Mouse (Mus musculus) embryonic facial prominence, embryonic 14.5 days (tissue): ENCODE measurements at regions not wholly inside any gene's neighbourhood (a gene's known extent, or its start where the extent isn't known, plus 50 kb on each side); places are given as distances from the start of the nearest gene placed in this dataset.

Experiments used
- ATAC-seq: fragments of 200-750 bp; cut with Nextera tagmentation; 2 replicates; pipeline ENCODE4 v1.8.0; 2017; ENCODE audit warnings: low read depth, moderate number of reproducible peaks, moderate TSS enrichment
- DNase-seq: peaks from one replicate; pipeline ENCODE4 v3.0.0-alpha.2; 2015; ENCODE audit warnings: low spot score
- H3K27ac ChIP-seq: fragments of 300-500 bp; sonication (generic); replicated peaks from 2 replicates; pipeline ENCODE4 v1.5.1; 2014; ENCODE audit warnings: low read depth, mild to moderate bottlenecking, low read length, moderate library complexity
- H3K27me3 ChIP-seq: fragments of 300-500 bp; sonication (generic); replicated peaks from 2 replicates; pipeline ENCODE4 v1.6.1; 2014; ENCODE audit warnings: low read length; ENCODE audit not compliant: control insufficient read depth, insufficient read depth
- H3K36me3 ChIP-seq: fragments of 300-500 bp; sonication (generic); 2 replicates; pipeline ENCODE4 v1.6.1; 2014; ENCODE audit warnings: low read length, mixed read lengths; ENCODE audit not compliant: control insufficient read depth, insufficient read depth
- H3K4me1 ChIP-seq: fragments of 300-500 bp; sonication (generic); 2 replicates; pipeline ENCODE4 v1.6.1; 2014; ENCODE audit warnings: antibody characterized with exemption, low read length; ENCODE audit not compliant: control insufficient read depth, insufficient read depth
- H3K4me2 ChIP-seq: fragments of 300-500 bp; sonication (generic); 2 replicates; pipeline ENCODE4 v1.6.1; 2014; ENCODE audit warnings: low read depth, mild to moderate bottlenecking, low read length, moderate library complexity, mixed read lengths
- H3K4me3 ChIP-seq: fragments of 300-500 bp; sonication (generic); 2 replicates; pipeline ENCODE4 v1.5.1; 2014; ENCODE audit warnings: low read depth, mild to moderate bottlenecking, low read length
- H3K9ac ChIP-seq: fragments of 300-500 bp; sonication (generic); 2 replicates; pipeline ENCODE4 v1.6.1; 2014; ENCODE audit warnings: low read depth, mild to moderate bottlenecking, low read length, moderate library complexity, mixed read lengths
- H3K9me3 ChIP-seq: fragments of 300-500 bp; sonication (generic); 2 replicates; pipeline ENCODE4 v1.6.1; 2016; ENCODE audit warnings: low read length; ENCODE audit not compliant: control insufficient read depth
- WGBS: fragments of 180-500 bp; shearing (Covaris S2); extraction: QIAGEN DNeasy Blood & Tissue Kit; methylation state at CpG from one replicate; pipeline ENCODE4 v1.1.7; 2014; 5-methylcytosine and 5-hydroxymethylcytosine counted together

- H3K9me3 ChIP-seq = no peaks in the 10 kb centered on the region
- H3K4me3 ChIP-seq = no peak overlapping the region
- no peak overlapping the region for H3K9ac ChIP-seq
- ATAC-seq (no peak), DNase-seq (no peak)
- H3K27me3 ChIP-seq = no peaks in the 10 kb centered on the region
- no peak overlapping the region for H3K27ac ChIP-seq
- no peaks in the 10 kb centered on the region for H3K36me3 ChIP-seq
- no peak overlapping the region for H3K4me2 ChIP-seq
- no peaks in the 10 kb centered on the region for H3K4me1 ChIP-seq
Measured at GRCm38 (mm10) chr12:49732351-49732750, 347.4 kb downstream of the Gm43517 start.

GRCm38 (mm10) chr12:49737100-49737499, 352.1 kb downstream of the Gm43517 start:
- H3K27ac ChIP-seq = no peak overlapping the region
- no peaks in the 10 kb centered on the region for H3K9me3 ChIP-seq
- H3K9ac ChIP-seq = no peak overlapping the region
- DNase-seq (peak; percentile 42), ATAC-seq (no peak)
- no peaks in the 10 kb centered on the region for H3K36me3 ChIP-seq
- no peaks in the 10 kb centered on the region for H3K27me3 ChIP-seq
- no peak overlapping the region for H3K4me3 ChIP-seq
- H3K4me1 ChIP-seq = no peaks in the 10 kb centered on the region
- no peak overlapping the region for H3K4me2 ChIP-seq
- WGBS = 67% methylated on average over 4 of the region's 4 CpGs

GRCm38 (mm10) chr12:49739960-49740740, 355.2 kb downstream of the Gm43517 start:
- Histone ChIP-seq H3K4me3 (no peak overlapping the region), H3K27ac (no peak overlapping the region), H3K4me1 (no peaks in the 10 kb centered on the region), H3K36me3 (no peaks in the 10 kb centered on the region), H3K9me3 (no peaks in the 10 kb centered on the region), H3K9ac (no peak overlapping the region), H3K4me2 (no peak overlapping the region), H3K27me3 (no peaks in the 10 kb centered on the region)
- ATAC-seq (no peak), DNase-seq (no peak)
- WGBS = 75% methylated on average over 12 of the region's 12 CpGs

- Histone ChIP-seq H3K9me3 (no peaks in the 10 kb centered on the region), H3K4me2 (no peak overlapping the region), H3K4me3 (no peak overlapping the region), H3K4me1 (no peaks in the 10 kb centered on the region), H3K36me3 (no peaks in the 10 kb centered on the region), H3K9ac (no peak overlapping the region), H3K27ac (no peak overlapping the region), H3K27me3 (no peaks in the 10 kb centered on the region)
- DNase-seq = no peak
- 87% methylated on average over 2 of the region's 2 CpGs for WGBS
- no peak for ATAC-seq
Measured at GRCm38 (mm10) chr12:49743402-49743801, 358.4 kb downstream of the Gm43517 start.

GRCm38 (mm10) chr12:49747081-49747480, 362.1 kb downstream of the Gm43517 start:
- ATAC-seq (no peak), DNase-seq (no peak)
- Histone ChIP-seq H3K36me3 (no peaks in the 10 kb centered on the region), H3K27ac (no peak overlapping the region), H3K4me1 (no peaks in the 10 kb centered on the region), H3K4me2 (no peak overlapping the region), H3K4me3 (no peak overlapping the region), H3K9me3 (no peaks in the 10 kb centered on the region), H3K9ac (no peak overlapping the region), H3K27me3 (no peaks in the 10 kb centered on the region)
- 62% methylated on average over 2 of the region's 2 CpGs for WGBS

GRCm38 (mm10) chr12:49758391-49758790, 373.4 kb downstream of the Gm43517 start:
- Histone ChIP-seq H3K4me2 (no peak overlapping the region), H3K27me3 (no peaks in the 10 kb centered on the region), H3K4me1 (no peaks in the 10 kb centered on the region), H3K9me3 (no peaks in the 10 kb centered on the region), H3K4me3 (no peak overlapping the region), H3K9ac (no peak overlapping the region), H3K36me3 (no peaks in the 10 kb centered on the region), H3K27ac (no peak overlapping the region)
- WGBS = 82% methylated on average over 4 of the region's 4 CpGs
- ATAC-seq = no peak
- DNase-seq = no peak

GRCm38 (mm10) chr12:49764541-49764940, 379.6 kb downstream of the Gm43517 start:
- DNase-seq (no peak), ATAC-seq (no peak)
- no peaks in the 10 kb centered on the region for H3K36me3 ChIP-seq
- WGBS = 68% methylated on average over 2 of the region's 2 CpGs
- no peaks in the 10 kb centered on the region for H3K9me3 ChIP-seq
- no peak overlapping the region for H3K4me3 ChIP-seq
- H3K4me1 ChIP-seq = no peaks in the 10 kb centered on the region
- H3K27me3 ChIP-seq = no peaks in the 10 kb centered on the region
- H3K27ac ChIP-seq = no peak overlapping the region
- H3K9ac ChIP-seq = no peak overlapping the region
- no peak overlapping the region for H3K4me2 ChIP-seq

- ATAC-seq (no peak), DNase-seq (no peak)
- Histone ChIP-seq H3K27me3 (no peaks in the 10 kb centered on the region), H3K4me3 (no peak overlapping the region), H3K36me3 (no peaks in the 10 kb centered on the region), H3K9me3 (no peaks in the 10 kb centered on the region), H3K4me1 (no peaks in the 10 kb centered on the region), H3K9ac (no peak overlapping the region), H3K4me2 (no peak overlapping the region), H3K27ac (no peak overlapping the region)
- 80% methylated on average over 1 of the region's 1 CpGs for WGBS
Measured at GRCm38 (mm10) chr12:49808341-49808740, 423.4 kb downstream of the Gm43517 start.

- no peak overlapping the region for H3K4me2 ChIP-seq
- no peak overlapping the region for H3K4me3 ChIP-seq
- 40% methylated on average over 3 of the region's 3 CpGs for WGBS
- H3K27ac ChIP-seq = no peak overlapping the region
- H3K9me3 ChIP-seq = no peaks in the 10 kb centered on the region
- no peaks in the 10 kb centered on the region for H3K27me3 ChIP-seq
- no peak overlapping the region for H3K9ac ChIP-seq
- no peaks in the 10 kb centered on the region for H3K36me3 ChIP-seq
- no peaks in the 10 kb centered on the region for H3K4me1 ChIP-seq
- no peak for ATAC-seq
- DNase-seq = no peak
Measured at GRCm38 (mm10) chr12:49814653-49815052, 429.7 kb downstream of the Gm43517 start.
